Mouse (Mus musculus) hindbrain, postnatal 0 days (tissue): ENCODE measurements around the gene Rhd. TPM values are rescaled to one million over a fixed set of nuclear protein-coding genes. Genes with fewer than 3 reads are reported as not detected.

Experiments used
- ATAC-seq: fragments of 200-750 bp; cut with Nextera tagmentation; 2 replicates; pipeline ENCODE4 v1.8.0; 2017; ENCODE audit warnings: mild to moderate bottlenecking, moderate TSS enrichment, moderate library complexity
- DNase-seq: peaks from one replicate; pipeline ENCODE4 v3.0.0-alpha.2; 2015; ENCODE audit warnings: low spot score
- H3K27ac ChIP-seq: fragments of 300-500 bp; sonication (generic); 2 replicates; pipeline ENCODE4 v1.5.1; 2014; ENCODE audit warnings: mild to moderate bottlenecking
- H3K27me3 ChIP-seq: fragments of 300-500 bp; sonication (generic); 2 replicates; pipeline ENCODE4 v1.6.1; 2014; ENCODE audit warnings: low read length, mixed read lengths; ENCODE audit not compliant: insufficient read depth
- H3K36me3 ChIP-seq: fragments of 300-500 bp; sonication (generic); 2 replicates; pipeline ENCODE4 v1.6.1; 2014; ENCODE audit warnings: low read length, mixed read lengths; ENCODE audit not compliant: insufficient read depth
- H3K4me1 ChIP-seq: fragments of 300-500 bp; sonication (generic); 2 replicates; pipeline ENCODE4 v1.6.1; 2014; ENCODE audit warnings: antibody characterized with exemption, low read length, mixed read lengths; ENCODE audit not compliant: insufficient read depth
- H3K4me2 ChIP-seq: fragments of 300-500 bp; sonication (generic); 2 replicates; pipeline ENCODE4 v1.6.1; 2014; ENCODE audit warnings: low read depth, mild to moderate bottlenecking, low read length, moderate library complexity, mixed read lengths
- H3K4me3 ChIP-seq: fragments of 300-500 bp; sonication (generic); 2 replicates; pipeline ENCODE4 v1.5.1; 2014; ENCODE audit warnings: low read length
- H3K9ac ChIP-seq: fragments of 300-500 bp; sonication (generic); replicated peaks from 2 replicates; pipeline ENCODE4 v1.6.1; 2014; ENCODE audit warnings: mild to moderate bottlenecking, low read length, moderate library complexity, mixed read lengths
- H3K9me3 ChIP-seq: fragments of 300-500 bp; sonication (generic); 2 replicates; pipeline ENCODE4 v1.6.1; 2016; ENCODE audit warnings: low read length, mixed read lengths
- CTCF ChIP-seq: IDR thresholded peaks from 2 replicates; pipeline ENCODE4 v1.5.1; 2016; ENCODE audit warnings: antibody characterized with exemption, control low read depth, low read depth
- WGBS: fragments of 180-500 bp; shearing (Covaris S2); extraction: QIAGEN DNeasy Blood & Tissue Kit; methylation state at CpG from one replicate; pipeline ENCODE4 v1.1.7; 2014; 5-methylcytosine and 5-hydroxymethylcytosine counted together
- polyA plus RNA-seq: library from polyadenylated mRNA; unstranded; fragments of >200 nt; fragmentation: Nextera tagmentation; extraction: Ambion mirVana; gene quantifications from 2 replicates; pipeline ENCODE4 v1.2.1, GENCODE M21; 2015
- total RNA-seq: library from RNA; depleted of rRNA; stranded (reverse); fragments of >200 nt; gene quantifications from 2 replicates; pipeline ENCODE4 v1.2.3, GENCODE M21; 2014

Rhd gene
- total and polyA plus RNA-seq, 2 experiments from 2014 or later: 1.1 to 2.1 TPM

DNA sequence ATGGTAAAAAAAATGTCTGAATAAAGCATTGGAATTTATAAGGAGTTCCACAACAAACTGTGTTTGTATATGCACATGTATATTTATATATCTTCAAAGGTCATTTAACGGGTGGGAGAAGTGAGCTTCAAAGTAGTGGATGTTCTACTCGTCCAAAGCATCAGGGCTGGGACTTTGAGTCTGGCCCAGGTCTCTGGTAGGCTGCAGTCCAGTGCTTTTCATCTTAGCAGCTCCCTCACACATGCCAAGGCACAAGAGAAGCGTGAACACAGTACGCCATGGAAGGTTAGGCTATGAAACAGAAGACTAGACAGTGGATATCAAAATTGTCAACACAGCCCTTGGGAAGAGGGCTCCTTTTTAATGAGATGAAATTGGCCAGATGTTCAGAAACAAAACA is 13.8 kb upstream of the Rhd start:
- DNase-seq (no peak), ATAC-seq (no peak)
- Histone ChIP-seq H3K36me3 (no peaks in the 10 kb centered on the region), H3K9me3 (no peaks in the 10 kb centered on the region), H3K27ac (no peak overlapping the region), H3K9ac (no peak overlapping the region), H3K4me3 (no peak overlapping the region), H3K27me3 (no peaks in the 10 kb centered on the region), H3K4me2 (peak overlapping the region; percentile 74), H3K4me1 (peaks cover 18% of the 10 kb centered on the region)
- WGBS: 61% methylated on average over 4 of the region's 4 CpGs
- no peak for TF ChIP-seq CTCF

DNA sequence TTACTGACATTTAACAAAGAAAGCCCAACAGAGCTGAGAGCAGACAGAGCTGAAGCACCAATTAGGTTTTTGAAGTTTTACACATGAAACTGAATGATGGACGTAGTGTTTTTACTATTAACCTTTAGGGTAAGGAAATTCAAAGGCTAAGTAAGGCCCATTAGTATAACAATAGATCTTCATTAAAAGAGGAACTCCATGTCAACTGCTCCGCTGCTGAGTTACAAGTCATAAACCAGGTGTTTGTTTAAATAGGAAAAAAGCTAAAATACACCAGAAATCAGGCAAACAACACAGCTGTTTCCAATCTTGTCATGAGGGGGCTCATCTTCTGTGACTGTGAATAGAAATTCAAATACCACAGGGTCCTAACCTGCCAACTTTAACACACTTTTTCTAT is 13.1 kb upstream of the Rhd start:
- Histone ChIP-seq H3K4me1 (peaks cover 18% of the 10 kb centered on the region), H3K9ac (peak overlapping the region; percentile 94; the same call in 1 of the 2 replicates), H3K4me2 (peak overlapping the region; percentile 74), H3K9me3 (no peaks in the 10 kb centered on the region), H3K27ac (no peak overlapping the region), H3K36me3 (no peaks in the 10 kb centered on the region), H3K27me3 (no peaks in the 10 kb centered on the region), H3K4me3 (peak overlapping the region; percentile 98)
- no peak for TF ChIP-seq CTCF
- DNase-seq (no peak), ATAC-seq (no peak)
- 37% methylated on average over 2 of the region's 2 CpGs for WGBS

DNA sequence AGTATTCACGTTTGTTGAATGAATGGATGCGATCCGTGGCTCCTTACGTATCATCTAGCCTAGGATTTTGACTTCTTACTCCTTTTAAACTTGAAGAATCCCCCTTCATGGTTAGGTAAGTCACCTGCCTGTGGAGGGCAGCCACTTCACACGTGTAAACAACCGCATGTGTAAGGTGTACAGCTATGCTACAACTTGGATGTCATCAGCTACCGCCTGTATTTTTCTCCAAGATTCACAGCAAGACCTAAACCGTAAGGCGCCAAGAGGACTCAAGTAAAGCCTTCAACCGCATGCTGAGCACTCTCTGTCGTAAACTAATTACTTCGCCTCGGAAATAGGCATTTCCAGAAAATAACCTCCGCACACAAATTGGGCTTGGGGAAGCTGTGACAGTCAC is 12.5 kb upstream of the Rhd start:
- Histone ChIP-seq H3K4me1 (peaks cover 18% of the 10 kb centered on the region), H3K4me2 (peak overlapping the region; percentile 74), H3K36me3 (no peaks in the 10 kb centered on the region), H3K27ac (peak overlapping the region; percentile 99), H3K9ac (peak overlapping the region; percentile 94), H3K4me3 (peak overlapping the region; percentile 98), H3K27me3 (no peaks in the 10 kb centered on the region), H3K9me3 (no peaks in the 10 kb centered on the region)
- ATAC-seq: no peak
- TF ChIP-seq CTCF: no peak
- 7% methylated on average over 14 of the region's 14 CpGs for WGBS
- DNase-seq: peak; percentile 37

DNA sequence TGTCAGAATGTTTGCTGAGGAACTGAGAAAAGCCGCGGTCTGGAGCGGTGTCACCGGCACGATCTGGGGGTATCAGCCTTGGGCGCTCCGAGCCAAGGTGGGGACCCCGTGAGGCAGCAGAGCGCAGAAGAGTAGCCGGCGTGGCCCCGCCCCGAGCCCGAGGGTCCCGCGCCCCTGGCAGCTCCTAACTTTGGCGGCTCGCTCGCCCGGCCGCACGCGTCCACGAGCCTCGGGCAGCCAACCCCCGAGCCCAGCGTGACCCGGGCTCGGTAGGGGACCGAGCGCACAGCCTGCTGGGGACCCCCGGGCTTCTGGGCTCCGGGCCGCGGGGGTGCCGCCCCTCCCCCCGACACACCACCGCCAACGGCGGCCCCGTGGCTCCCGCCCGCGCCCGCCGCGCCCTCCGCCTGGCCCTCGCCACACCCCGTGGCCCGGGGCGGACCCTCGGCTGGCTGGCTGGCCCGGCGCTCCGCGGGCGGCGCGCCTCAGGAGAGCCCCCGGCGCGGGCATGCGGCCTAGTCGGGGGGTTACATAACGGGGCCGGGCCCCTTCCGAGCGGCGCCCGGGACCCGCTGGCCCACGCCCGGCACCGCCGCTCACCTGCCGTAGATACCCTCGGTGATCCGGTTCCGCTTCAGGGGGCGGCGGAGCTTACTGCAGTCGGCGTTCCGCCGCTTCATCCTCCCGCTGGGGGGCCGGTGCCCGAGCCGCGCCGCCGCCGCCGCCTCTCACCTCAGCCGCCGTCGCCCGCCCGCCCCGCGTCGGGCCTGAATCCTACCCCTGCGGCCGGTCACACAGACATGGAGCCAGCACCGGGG is 11.7 kb upstream of the Rhd start:
- Histone ChIP-seq H3K4me1 (peaks cover 18% of the 10 kb centered on the region), H3K9ac (peak overlapping the region; percentile 94), H3K36me3 (no peaks in the 10 kb centered on the region), H3K4me3 (peak overlapping the region; percentile 98), H3K27ac (peak overlapping the region; percentile 99), H3K27me3 (no peaks in the 10 kb centered on the region), H3K9me3 (no peaks in the 10 kb centered on the region), H3K4me2 (peak overlapping the region; percentile 74)
- ATAC-seq: peak; percentile 1; the same call in 1 of the 2 replicates
- under 1% methylated on average over 88 of the region's 106 CpGs for WGBS
- TF ChIP-seq CTCF: no peak
- peak; percentile 57 for DNase-seq

DNA sequence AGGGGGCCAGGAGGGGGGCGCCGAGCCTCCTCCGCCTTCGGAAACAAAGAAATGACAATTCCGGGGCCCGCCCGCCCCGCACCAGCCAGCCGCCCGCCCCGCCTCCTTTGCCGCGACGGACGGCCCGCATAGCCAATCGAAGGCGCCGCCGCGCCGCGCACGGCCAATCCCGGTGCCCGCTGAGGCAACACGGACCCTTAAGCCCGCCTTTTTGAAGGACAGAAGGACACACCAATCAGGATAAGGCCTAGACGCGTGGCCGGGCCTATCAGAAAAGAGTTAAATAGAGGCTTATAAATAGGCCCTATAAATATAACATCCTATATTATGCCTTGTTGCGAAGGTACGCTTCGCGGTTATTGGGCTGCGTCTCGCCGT is 11.1 kb upstream of the Rhd start, which contains the start of gene Maco1:
Maco1 (minus strand) TSS at position 87 of the 378 bp plus-strand sequence.
- Histone ChIP-seq H3K27me3 (no peaks in the 10 kb centered on the region), H3K9me3 (no peaks in the 10 kb centered on the region), H3K27ac (peak within 1 kb of the TSS; percentile 99), H3K4me3 (peak within 1 kb of the TSS; percentile 98), H3K9ac (peak within 1 kb of the TSS; percentile 94), H3K4me2 (peak within 1 kb of the TSS; percentile 82), H3K36me3 (no peaks in the 10 kb centered on the region), H3K4me1 (peaks cover 18% of the 10 kb centered on the region)
- WGBS: under 1% methylated on average over 37 of the region's 38 CpGs
- TF ChIP-seq CTCF: no peak
- DNase-seq (peak; percentile 99), ATAC-seq (peak; percentile 96)

DNA sequence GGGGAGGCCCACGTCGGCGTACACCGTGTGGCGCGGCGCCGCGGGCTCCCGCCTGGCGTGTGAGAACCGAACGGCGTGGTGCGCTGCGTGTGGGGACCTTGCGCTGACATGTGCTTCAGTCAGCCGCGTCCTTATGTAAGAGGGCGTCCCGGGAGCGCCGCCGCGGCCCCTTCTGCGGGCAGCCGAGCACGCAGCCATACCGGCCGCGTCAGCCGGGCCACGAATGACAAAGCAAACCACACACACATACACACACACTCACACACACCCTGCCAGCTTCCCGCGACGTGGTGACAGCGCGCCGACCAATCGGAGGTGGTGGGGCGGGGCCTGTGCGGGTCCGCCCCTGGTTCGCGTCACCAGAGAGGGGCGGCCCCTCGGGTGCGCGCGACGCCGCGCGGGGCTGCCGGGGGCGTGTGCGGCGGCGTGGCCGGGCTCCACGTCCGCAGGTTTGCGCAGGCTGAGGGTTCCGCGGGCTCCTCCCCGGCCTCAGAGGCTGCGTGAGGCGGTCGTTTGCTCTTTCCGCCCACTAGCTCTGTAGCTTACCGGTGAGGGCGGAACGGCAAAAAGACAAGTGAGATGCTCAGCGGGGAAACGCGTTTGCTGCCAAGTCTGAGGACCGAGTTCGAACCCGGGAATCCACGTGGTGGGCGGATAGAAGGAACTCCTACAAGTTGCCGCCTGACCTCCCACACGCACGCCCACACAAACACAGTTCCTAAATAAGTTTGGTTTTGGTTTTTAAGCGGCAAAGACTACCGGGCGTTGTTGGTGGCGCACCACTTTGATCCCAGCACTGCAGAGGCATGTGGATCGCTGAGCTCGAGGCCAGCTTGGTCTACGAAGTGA is 10.5 kb upstream of the Rhd start:
- H3K4me2 ChIP-seq: peak overlapping the region; percentile 82
- peak overlapping the region; percentile 98 for H3K4me3 ChIP-seq
- 0 out of 2 replicates have a peak, but pooled peaks have one; percentile 23 for TF ChIP-seq CTCF
- no peaks in the 10 kb centered on the region for H3K36me3 ChIP-seq
- H3K4me1 ChIP-seq: peaks cover 18% of the 10 kb centered on the region
- H3K9me3 ChIP-seq: no peaks in the 10 kb centered on the region
- DNase-seq: peak; percentile 97
- ATAC-seq: peak; percentile 95
- no peaks in the 10 kb centered on the region for H3K27me3 ChIP-seq
- peak overlapping the region; percentile 99 for H3K27ac ChIP-seq
- under 1% methylated on average over 91 of the region's 91 CpGs for WGBS
- H3K9ac ChIP-seq: peak overlapping the region; percentile 94
